Mouse (Mus musculus) spleen, adult 2 months (tissue): Measurements from ENCODE around the gene Plekha3. TPM values are rescaled to one million over a fixed set of nuclear protein-coding genes. Genes with fewer than 3 reads are reported as not detected.

Experiments used
- DNase-seq, 2 experiments: peaks; one replicate each; pipeline versions ENCODE4 v3.0.0 to v3.0.0-alpha.2; 2012 to 2021; ENCODE audit warnings: low spot score in 2 of 2, low read depth in 1 of 2
- H3K27ac ChIP-seq: fragments of 200-500 bp; 2 replicates; pipeline ENCODE4 v1.5.1; 2012; ENCODE audit warnings: low read length, inconsistent platforms; ENCODE audit not compliant: insufficient read depth
- H3K27me3 ChIP-seq: fragments of 200-500 bp; 2 replicates; pipeline ENCODE4 v1.6.1; 2012; ENCODE audit warnings: mild to moderate bottlenecking, moderate library complexity, low read length, inconsistent platforms; ENCODE audit not compliant: control insufficient read depth, insufficient read depth
- H3K36me3 ChIP-seq: fragments of 200-500 bp; 2 replicates; pipeline ENCODE4 v1.6.1; 2012; ENCODE audit warnings: mild to moderate bottlenecking, low read length, inconsistent platforms; ENCODE audit not compliant: control insufficient read depth, insufficient read depth
- H3K4me1 ChIP-seq: fragments of 200-500 bp; 2 replicates; pipeline ENCODE4 v1.6.1; 2011; ENCODE audit warnings: inconsistent platforms; ENCODE audit not compliant: control insufficient read depth, insufficient read depth, insufficient read length
- H3K4me3 ChIP-seq: fragments of 200-500 bp; 2 replicates; pipeline ENCODE4 v1.5.1; 2011; ENCODE audit warnings: mild to moderate bottlenecking, inconsistent platforms; ENCODE audit not compliant: insufficient read depth, insufficient read length; ENCODE audit errors: extremely low read depth
- CTCF ChIP-seq: fragments of 200-500 bp; IDR thresholded peaks from 2 replicates; pipeline ENCODE4 v1.5.1; 2011; ENCODE audit warnings: mild to moderate bottlenecking, inconsistent platforms; ENCODE audit not compliant: insufficient read depth, insufficient read length, insufficient replicate concordance; ENCODE audit errors: extremely low read depth
- POLR2A ChIP-seq: fragments of 200-500 bp; IDR thresholded peaks from 2 replicates; pipeline ENCODE4 v1.6.1; 2011; ENCODE audit warnings: low read depth, low read length, inconsistent platforms
- WGBS: fragments of 180-500 bp; shearing (Covaris S2); methylation state at CpG from one replicate; pipeline ENCODE4 v1.1.7; 2018; 5-methylcytosine and 5-hydroxymethylcytosine counted together
- polyA plus RNA-seq: library from polyadenylated mRNA; depleted of rRNA; stranded (reverse); fragments of >200 nt; gene quantifications from 2 replicates; pipeline ENCODE4 v1.2.3, GENCODE M21; 2012; rRNA removed

The Plekha3 gene
- polyA plus RNA-seq, result 10.5 and 10.7 TPM in 2 replicates

- 3% methylated on average over 52 of the region's 52 CpGs for WGBS
- Histone ChIP-seq H3K36me3 (no peaks in the 10 kb centered on the region; the same call in 1 of the 2 replicates), H3K4me3 (peak within 1 kb of the TSS; percentile 64), H3K27me3 (no peaks in the 10 kb centered on the region), H3K4me1 (peaks cover 15% of the 10 kb centered on the region; the same call in 1 of the 2 replicates), H3K27ac (peak within 1 kb of the TSS; percentile 83)
- TF ChIP-seq POLR2A, result no peak; the same call in none of the 2 replicates
- no peak for TF ChIP-seq CTCF
- DNase-seq, result peak; percentile 41 to 81
Measured at GRCm38 (mm10) chr2:76674725-76675427, at the start of gene Plekha3. TSS of gene Plekha3 (plus strand) at chr2:76675281.

- 92% methylated on average over 12 of the region's 12 CpGs for WGBS
- H3K4me1 ChIP-seq, result no peaks in the 10 kb centered on the region
- no peak overlapping the region for H3K4me3 ChIP-seq
- peaks cover 2% of the 10 kb centered on the region for H3K36me3 ChIP-seq
- no peaks in the 10 kb centered on the region for H3K27me3 ChIP-seq
- no peak overlapping the region for H3K27ac ChIP-seq
- DNase-seq, result no peak
- TF ChIP-seq POLR2A (no peak), CTCF (no peak)
Measured at GRCm38 (mm10) chr2:76630293-76630692, 44.8 kb upstream of the Plekha3 start.

- Histone ChIP-seq H3K27ac (no peak overlapping the region), H3K36me3 (peaks cover 5% of the 10 kb centered on the region), H3K4me1 (no peaks in the 10 kb centered on the region), H3K27me3 (no peaks in the 10 kb centered on the region), H3K4me3 (no peak overlapping the region)
- TF ChIP-seq POLR2A, result no peak
- no peak for TF ChIP-seq CTCF
- no peak for DNase-seq
- WGBS, result 93% methylated on average over 4 of the region's 4 CpGs
Measured at GRCm38 (mm10) chr2:76631600-76631999, 43.5 kb upstream of the Plekha3 start.

GRCm38 (mm10) chr2:76639637-76640036 is 35.4 kb upstream of the Plekha3 start:
- Histone ChIP-seq H3K36me3 (peaks cover 3% of the 10 kb centered on the region; the same call in 1 of the 2 replicates), H3K27me3 (no peaks in the 10 kb centered on the region), H3K4me1 (no peaks in the 10 kb centered on the region), H3K4me3 (no peak overlapping the region), H3K27ac (no peak overlapping the region)
- no peak for TF ChIP-seq POLR2A
- WGBS, result 94% methylated on average over 2 of the region's 2 CpGs
- no peak for DNase-seq

GRCm38 (mm10) chr2:76643801-76644200 is 31.3 kb upstream of the Plekha3 start:
- DNase-seq, result no peak
- Histone ChIP-seq H3K27me3 (no peaks in the 10 kb centered on the region), H3K4me1 (no peaks in the 10 kb centered on the region; the same call in none of the 2 replicates), H3K27ac (no peak overlapping the region), H3K4me3 (no peak overlapping the region), H3K36me3 (no peaks in the 10 kb centered on the region)
- TF ChIP-seq CTCF, result no peak
- no peak for TF ChIP-seq POLR2A

- TF ChIP-seq CTCF (no peak), POLR2A (no peak)
- Histone ChIP-seq H3K27me3 (no peaks in the 10 kb centered on the region), H3K4me1 (no peaks in the 10 kb centered on the region; the same call in none of the 2 replicates), H3K27ac (0 out of 2 replicates have a peak overlapping the region, but pooled peaks have one; percentile 6), H3K36me3 (no peaks in the 10 kb centered on the region), H3K4me3 (peak overlapping the region; percentile 70)
- WGBS, result 2% methylated on average over 31 of the region's 32 CpGs
- DNase-seq, result no peak
Measured at GRCm38 (mm10) chr2:76647441-76647869, 27.6 kb upstream of the Plekha3 start.
